Mouse (Mus musculus) T-helper 1 cell (primary cell): Measurements from ENCODE around the gene Psg22.
"Not testable (repeated sequence)": the region's sequence is repeated elsewhere in the genome, so short reads cannot be mapped to it uniquely, and the experiment has no call there.

Experiments
- in situ Hi-C: fragments of 300-600 bp; cut with MboI, MseI; formaldehyde crosslinking; loops from one replicate; pipeline ENCODE4 v1.15.1; 2025; ENCODE audit warnings: high pct_unique_total_duplicates

Psg22 gene

GRCm38 (mm10) chr7:18717790-18718189 is at the start of gene Psg22:
Psg22 (plus strand) TSS chr7:18718090.
- in situ Hi-C loops, result no loop called here

GRCm38 (mm10) chr7:18679772-18680171 is 38.1 kb upstream of the Psg22 start:
- in situ Hi-C loops, result no loop called here

- in situ Hi-C loops, result no loop called here
These were observed 32.3 kb upstream of the Psg22 start for GRCm38 (mm10) chr7:18685586-18685985.

- in situ Hi-C loops, result no loop called here
These were observed 31.8 kb upstream of the Psg22 start, which contains the start of gene Psg20 for GRCm38 (mm10) chr7:18686085-18686484. Psg20 (minus strand) TSS chr7:18686185.

GRCm38 (mm10) chr7:18710331-18710730 is 7.6 kb upstream of the Psg22 start:
- in situ Hi-C loops, result not testable (repeated sequence)

- in situ Hi-C loops, result no loop called here
These were observed 7.0 kb upstream of the Psg22 start for GRCm38 (mm10) chr7:18710846-18711245.

GRCm38 (mm10) chr7:18715546-18715945 is 2.3 kb upstream of the Psg22 start:
- in situ Hi-C loops, result no loop called here

- in situ Hi-C loops, result loop anchor here (10.0 kb wide), 1 partner anchor 1549 kb away; no protein-coding TSS in a partner anchor
These were observed 6.1 kb downstream of the Psg22 start for GRCm38 (mm10) chr7:18724001-18724400.

- in situ Hi-C loops, result loop anchor here (10.0 kb wide), 1 partner anchor 1551 kb away; no protein-coding TSS in a partner anchor
These were observed 8.0 kb downstream of the Psg22 start for GRCm38 (mm10) chr7:18725931-18726330.

GRCm38 (mm10) chr7:18728391-18728790 is 10.5 kb downstream of the Psg22 start:
- in situ Hi-C loops, result loop anchor here (10.0 kb wide), 1 partner anchor 1554 kb away; no protein-coding TSS in a partner anchor

GRCm38 (mm10) chr7:18733111-18733510 is 15.2 kb downstream of the Psg22 start:
- in situ Hi-C loops, result no loop called here

GRCm38 (mm10) chr7:18734451-18734850 is 16.6 kb downstream of the Psg22 start:
- in situ Hi-C loops, result no loop called here

GRCm38 (mm10) chr7:18746189-18746860 is 28.4 kb downstream of the Psg22 start:
- in situ Hi-C loops, result no loop called here

- in situ Hi-C loops, result not testable (repeated sequence)
These were observed 29.5 kb downstream of the Psg22 start for GRCm38 (mm10) chr7:18747420-18747819.

GRCm38 (mm10) chr7:18748994-18749895 is 31.4 kb downstream of the Psg22 start:
- in situ Hi-C loops, result no loop called here

- in situ Hi-C loops, result not testable (repeated sequence)
These were observed 32.1 kb downstream of the Psg22 start for GRCm38 (mm10) chr7:18749896-18750477.

GRCm38 (mm10) chr7:18760152-18760551 is 42.3 kb downstream of the Psg22 start:
- in situ Hi-C loops, result not testable (repeated sequence)

GRCm38 (mm10) chr7:18762885-18763284 is 45.0 kb downstream of the Psg22 start:
- in situ Hi-C loops, result not testable (repeated sequence)
